Mouse (Mus musculus): ENCODE results near the gene Cd300lb. TPM values are rescaled to one million over a fixed set of nuclear protein-coding genes. Genes with fewer than 3 reads are reported as not detected.

Gene Cd300lb
- not detected for total RNA-seq (2023)

DNA sequence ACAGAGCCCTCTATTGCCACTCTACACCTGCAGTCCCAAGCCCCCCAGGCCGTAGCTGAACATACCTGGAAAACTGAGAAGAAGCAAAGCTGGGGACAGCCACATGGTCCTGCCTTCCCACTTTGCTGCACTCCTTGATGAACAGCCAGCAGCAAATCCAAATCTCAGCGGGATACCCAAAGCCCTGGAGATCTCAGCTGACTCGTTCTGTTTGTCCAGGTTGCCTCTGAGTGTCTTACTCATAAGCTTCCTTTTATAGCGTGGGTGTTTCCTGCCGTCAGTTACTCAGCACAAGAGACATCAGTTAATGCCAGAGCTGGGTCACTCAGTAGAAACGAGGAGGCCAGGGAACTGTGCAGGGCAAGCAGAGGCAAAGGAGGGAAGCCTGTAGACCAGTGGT, at the start of gene Cd300lb:
TSS of gene Cd300lb (minus strand) at position 243 of the 400 bp plus-strand sequence.

DNA sequence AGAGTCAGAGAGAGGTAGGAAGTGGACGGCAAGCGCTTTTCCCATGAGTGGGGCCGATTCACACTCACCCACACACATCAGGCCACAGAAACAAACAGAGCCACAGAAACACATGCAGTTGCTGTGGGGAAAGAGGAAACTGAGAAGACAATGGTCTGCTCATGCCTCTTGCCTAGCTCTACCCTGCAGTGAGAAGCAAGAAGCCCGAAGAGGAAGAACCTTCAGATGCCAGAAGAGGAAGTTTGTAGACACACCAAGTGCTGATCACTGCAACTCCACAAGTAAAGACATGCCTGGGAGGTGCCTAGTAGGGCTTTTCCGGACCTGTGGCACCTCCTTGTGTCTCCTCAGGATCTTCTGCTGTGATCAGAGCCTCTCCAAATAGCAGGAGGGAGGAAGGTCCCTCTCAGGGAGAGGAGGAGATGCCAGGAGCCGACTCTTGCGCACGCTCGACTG, 34.6 kb upstream of the Cd300lb start, which contains the start of gene Cd300c:
TSS of gene Cd300c (minus strand) at position 406 of the 456 bp plus-strand sequence.

DNA sequence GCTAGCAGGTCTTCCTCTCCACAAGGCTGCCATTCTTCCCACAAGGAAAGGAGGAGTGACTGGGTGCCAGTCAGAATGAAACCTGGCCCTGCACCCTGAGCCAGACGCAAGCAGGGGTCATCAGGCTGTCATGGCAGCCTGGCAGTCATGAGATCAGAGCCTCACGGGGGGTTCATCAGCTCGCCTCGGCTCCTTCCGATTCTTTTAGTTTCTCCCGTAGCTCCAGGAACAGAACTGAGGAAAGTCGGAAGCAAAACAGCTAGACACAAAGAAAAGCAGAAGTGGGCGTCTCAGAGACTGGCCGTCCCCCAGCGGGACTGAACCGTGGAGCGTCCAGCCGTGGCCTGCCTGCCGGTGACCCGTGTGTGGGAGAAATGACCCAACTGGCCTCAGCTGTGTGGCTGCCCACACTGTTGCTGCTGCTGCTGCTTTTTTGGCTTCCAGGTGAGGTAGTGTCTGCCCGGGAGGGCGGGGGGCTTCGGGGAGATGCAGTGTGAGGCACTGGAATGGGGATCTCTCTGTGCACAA, 44.1 kb downstream of the Cd300lb start, which contains the start of gene Cd300a:
TSS of gene Cd300a (plus strand) at position 51 of the 528 bp plus-strand sequence.

Other genes with a start within 250 kb of the Cd300lb start
- gene Dnaic2, start 207.0 kb downstream of the Cd300lb start, total RNA-seq (2023) = not detected
- 1 to 10 TPM; 5.1 to 5.3 TPM for gene Kif19a, start 169.0 kb downstream of the Cd300lb start, total RNA-seq (2023)
- gene Btbd17, start 138.4 kb downstream of the Cd300lb start, total RNA-seq (2023) = not detected
- not detected for gene Gpr142, start 135.5 kb downstream of the Cd300lb start, total RNA-seq (2023)
- gene Gprc5c, start 83.2 kb downstream of the Cd300lb start, total RNA-seq (2023) = not detected
- gene Cd300a, start 44.3 kb downstream of the Cd300lb start, total RNA-seq (2023) = under 1 TPM; 0.30 to 0.78 TPM
- not detected for gene Cd300c, start 34.8 kb upstream of the Cd300lb start, total RNA-seq (2023)
- gene Cd300ld, start 55.5 kb upstream of the Cd300lb start, total RNA-seq (2023) = under 1 TPM; 0.59 to 0.61 TPM
- 1 to 10 TPM in 1 of 2 experiments, under 1 TPM in 1; 0.47 to 1.2 TPM for gene Cd300c2, start 67.5 kb upstream of the Cd300lb start, total RNA-seq (2023)
- gene Cd300ld2, start 81.8 kb upstream of the Cd300lb start, total RNA-seq (2023) = not detected
- not detected for gene Cd300ld4, start 92.6 kb upstream of the Cd300lb start, total RNA-seq (2023)
- gene Cd300ld5, start 103.4 kb upstream of the Cd300lb start, total RNA-seq (2023) = not detected
- gene Cd300ld3, start 114.0 kb upstream of the Cd300lb start, total RNA-seq (2023) = not detected
- under 1 TPM in 1 of 2 experiments, not detected in 1; 0.67 TPM for gene Cd300e, start 127.8 kb upstream of the Cd300lb start, total RNA-seq (2023)
- 1 to 10 TPM; 6.3 to 8.4 TPM for gene Rab37, start 157.0 kb upstream of the Cd300lb start, total RNA-seq (2023)
- gene Cd300lf, start 199.6 kb upstream of the Cd300lb start, total RNA-seq (2023) = 10 to 100 TPM in 1 of 2 experiments, 1 to 10 TPM in 1; 6.3 to 12.4 TPM
- 10 to 100 TPM; 83.4 to 90.5 TPM for gene Slc9a3r1, start 229.0 kb upstream of the Cd300lb start, total RNA-seq (2023)